Mouse (Mus musculus) hindbrain, embryonic 12.5 days (tissue): Measurements from ENCODE around the gene Gas7. TPM values are rescaled to one million over a fixed set of nuclear protein-coding genes. Genes with fewer than 3 reads are reported as not detected.
A peak's percentile ranks its signal among the peaks of the same experiment; 100 is the strongest.

Source experiments
- ATAC-seq: fragments of 200-750 bp; cut with Nextera tagmentation; 2 replicates; pipeline ENCODE4 v1.8.0; 2017; ENCODE audit warnings: moderate TSS enrichment; ENCODE audit not compliant: low FRiP score
- H3K27ac ChIP-seq: fragments of 300-500 bp; sonication (generic); 2 replicates; pipeline ENCODE4 v1.5.1; 2016; ENCODE audit warnings: mild to moderate bottlenecking
- H3K27me3 ChIP-seq: fragments of 300-500 bp; sonication (generic); 2 replicates; pipeline ENCODE4 v1.6.1; 2016; ENCODE audit warnings: mild to moderate bottlenecking
- H3K36me3 ChIP-seq: fragments of 300-500 bp; sonication (generic); 2 replicates; pipeline ENCODE4 v1.6.1; 2016; ENCODE audit warnings: mild to moderate bottlenecking
- H3K4me1 ChIP-seq: fragments of 300-500 bp; sonication (generic); 2 replicates; pipeline ENCODE4 v1.6.1; 2016
- H3K4me2 ChIP-seq: fragments of 300-500 bp; sonication (generic); replicated peaks from 2 replicates; pipeline ENCODE4 v1.6.1; 2016; ENCODE audit warnings: mild to moderate bottlenecking
- H3K4me3 ChIP-seq: fragments of 300-500 bp; sonication (generic); 2 replicates; pipeline ENCODE4 v1.5.1; 2016; ENCODE audit warnings: mild to moderate bottlenecking
- H3K9ac ChIP-seq: fragments of 300-500 bp; sonication (generic); 2 replicates; pipeline ENCODE4 v1.6.1; 2016; ENCODE audit warnings: mild to moderate bottlenecking, moderate library complexity
- H3K9me3 ChIP-seq: fragments of 300-500 bp; sonication (generic); replicated peaks from 2 replicates; pipeline ENCODE4 v1.6.1; 2016; ENCODE audit warnings: mild to moderate bottlenecking
- WGBS: fragments of 180-500 bp; shearing (Covaris S2); methylation state at CpG from one replicate; pipeline ENCODE4 v1.1.7; 2016; 5-methylcytosine and 5-hydroxymethylcytosine counted together
- polyA plus RNA-seq: library from polyadenylated mRNA; unstranded; fragments of >200 nt; fragmentation: Nextera tagmentation; extraction: Ambion mirVana; gene quantifications from 2 replicates; pipeline ENCODE4 v1.2.1, GENCODE M21; 2016

The Gas7 gene
- polyA plus RNA-seq, 1 experiment from 2014 or later = 3.8 TPM

DNA sequence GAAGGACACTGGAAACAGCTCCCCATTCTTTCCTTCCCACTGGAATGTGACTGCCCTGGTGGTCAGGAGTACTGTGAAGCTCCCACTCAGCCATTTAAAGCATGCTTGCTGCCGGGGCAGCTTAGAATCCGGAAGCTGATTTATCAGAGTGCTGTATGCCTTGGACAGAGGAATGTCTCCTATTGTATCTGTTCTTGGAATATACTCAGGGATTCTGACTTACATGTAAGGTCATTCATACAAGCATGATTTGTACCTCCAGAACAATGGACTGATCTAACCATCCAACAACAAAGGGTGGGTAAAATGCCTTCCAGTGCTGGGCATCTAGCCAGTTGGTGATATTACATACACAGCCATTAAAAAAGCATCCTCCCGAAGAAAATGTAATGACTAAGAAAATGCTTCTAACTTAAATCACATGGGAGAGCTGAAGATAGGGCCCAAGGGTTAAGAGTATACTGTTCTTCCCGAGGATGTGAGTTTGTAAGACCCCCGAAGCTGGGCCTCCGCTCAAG is 189.5 kb downstream of the Gas7 start:
- Histone ChIP-seq H3K36me3 (no peaks in the 10 kb centered on the region), H3K27me3 (no peaks in the 10 kb centered on the region), H3K4me2 (no peak overlapping the region), H3K9ac (no peak overlapping the region), H3K4me3 (no peak overlapping the region), H3K27ac (no peak overlapping the region), H3K4me1 (no peaks in the 10 kb centered on the region), H3K9me3 (no peaks in the 10 kb centered on the region)
- WGBS = 87% methylated on average over 6 of the region's 6 CpGs
- no peak for ATAC-seq

DNA sequence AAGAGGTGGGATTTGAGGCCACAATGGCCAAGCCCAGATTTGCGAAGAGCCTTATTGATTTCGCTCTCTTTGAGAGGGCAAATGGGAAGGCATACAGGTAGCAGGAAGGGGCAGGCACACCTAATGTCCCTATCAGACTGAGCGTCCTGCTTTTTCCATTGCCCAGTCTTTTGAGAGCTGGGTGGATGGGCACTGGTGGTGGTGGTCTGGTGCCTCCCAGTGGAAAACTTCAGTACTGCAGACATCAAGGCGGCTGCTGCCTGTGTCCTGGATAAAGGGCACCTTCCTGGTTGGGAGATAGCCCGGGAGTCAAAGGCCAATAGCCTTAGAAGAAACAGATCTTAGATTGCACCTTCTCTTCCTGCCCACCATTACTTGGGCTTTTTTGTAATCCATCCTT is 192.5 kb downstream of the Gas7 start:
- no peak for ATAC-seq
- Histone ChIP-seq H3K36me3 (no peaks in the 10 kb centered on the region), H3K9me3 (no peaks in the 10 kb centered on the region), H3K27ac (no peak overlapping the region), H3K27me3 (0 out of 2 replicates have a peak, but pooled peaks cover 5% of the 10 kb centered on the region), H3K4me3 (no peak overlapping the region), H3K4me2 (no peak overlapping the region), H3K9ac (no peak overlapping the region), H3K4me1 (peaks cover 4% of the 10 kb centered on the region)
- 31% methylated on average over 5 of the region's 5 CpGs for WGBS

DNA sequence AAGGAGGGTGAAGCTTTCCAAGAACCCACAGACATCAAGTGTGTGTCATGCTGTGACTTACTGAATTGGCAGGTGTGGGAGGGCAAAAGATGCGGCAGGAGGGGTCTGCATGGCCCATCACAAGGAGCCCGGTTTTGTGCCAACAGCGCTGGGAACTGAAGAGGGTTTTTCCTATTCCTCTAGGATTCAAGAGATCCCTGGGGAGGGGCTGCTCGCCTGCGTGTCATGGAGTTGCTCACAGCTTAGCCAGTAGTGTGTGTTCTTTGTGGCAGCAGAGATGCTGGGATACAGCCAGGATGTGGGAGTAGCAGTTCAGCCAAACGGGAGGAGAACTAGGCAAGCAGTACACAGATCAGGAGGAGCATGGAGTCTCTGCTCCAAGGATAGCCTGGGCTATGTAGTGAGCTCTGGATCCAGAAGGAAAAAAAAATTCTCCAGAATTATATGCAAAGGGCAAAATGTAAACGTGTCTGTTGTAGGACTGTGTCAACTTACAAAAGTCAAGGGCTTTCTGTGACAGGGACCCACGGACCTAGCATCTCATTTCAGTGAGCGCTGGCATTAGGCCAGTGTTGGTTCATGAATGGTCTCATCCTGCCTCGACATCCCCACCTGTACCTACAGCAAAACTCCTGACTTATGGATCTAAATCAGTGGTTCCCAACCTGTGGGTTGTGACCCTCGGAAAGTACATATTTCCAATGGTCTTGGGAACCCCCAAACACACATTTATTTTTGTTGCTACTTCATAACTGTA is 193.6 kb downstream of the Gas7 start:
- H3K27ac ChIP-seq = no peak overlapping the region
- peaks cover 9% of the 10 kb centered on the region for H3K4me1 ChIP-seq
- H3K27me3 ChIP-seq = 0 out of 2 replicates have a peak, but pooled peaks cover 5% of the 10 kb centered on the region
- no peak for ATAC-seq
- 83% methylated on average over 11 of the region's 11 CpGs for WGBS
- no peak overlapping the region for H3K9ac ChIP-seq
- no peak overlapping the region for H3K4me3 ChIP-seq
- no peaks in the 10 kb centered on the region for H3K9me3 ChIP-seq
- H3K4me2 ChIP-seq = no peak overlapping the region
- H3K36me3 ChIP-seq = no peaks in the 10 kb centered on the region

GRCm38 (mm10) chr11:67649971-67650707 is 194.9 kb downstream of the Gas7 start:
- 40% methylated on average over 10 of the region's 10 CpGs for WGBS
- ATAC-seq = no peak

DNA sequence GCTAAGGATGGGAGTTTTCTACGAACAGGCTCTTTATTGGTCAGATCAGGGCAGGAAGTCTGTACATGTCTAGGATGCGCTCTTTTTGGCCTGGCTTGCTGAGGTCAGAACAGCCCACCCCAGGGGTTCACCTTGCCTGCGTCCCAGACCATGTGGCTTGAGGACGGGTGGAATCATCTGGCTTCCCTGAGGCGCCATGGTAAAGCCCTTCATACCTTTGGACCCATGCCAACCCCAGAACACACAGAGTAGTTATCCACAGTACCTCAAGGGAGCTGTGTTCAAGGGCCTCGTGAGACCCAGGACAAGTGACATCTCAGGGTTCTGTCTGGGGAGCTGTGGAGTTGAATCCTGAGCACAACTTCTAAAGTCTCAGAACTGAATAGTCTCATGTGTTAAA is 196.5 kb downstream of the Gas7 start:
- ATAC-seq = no peak
- peaks cover 19% of the 10 kb centered on the region for H3K4me1 ChIP-seq
- H3K4me3 ChIP-seq = no peak overlapping the region
- no peaks in the 10 kb centered on the region for H3K9me3 ChIP-seq
- H3K27ac ChIP-seq = no peak overlapping the region
- 0 out of 2 replicates have a peak, but pooled peaks cover 5% of the 10 kb centered on the region for H3K27me3 ChIP-seq
- 84% methylated on average over 6 of the region's 6 CpGs for WGBS
- no peaks in the 10 kb centered on the region for H3K36me3 ChIP-seq
- no peak overlapping the region for H3K4me2 ChIP-seq
- no peak overlapping the region for H3K9ac ChIP-seq

More at GRCm38 (mm10) chr11:67649971-67650707, 194.9 kb downstream of the Gas7 start:
- Histone ChIP-seq H3K9ac (no peak overlapping the region), H3K4me3 (no peak overlapping the region), H3K4me1 (peaks cover 9% of the 10 kb centered on the region), H3K4me2 (no peak overlapping the region), H3K27me3 (0 out of 2 replicates have a peak, but pooled peaks cover 5% of the 10 kb centered on the region), H3K27ac (no peak overlapping the region), H3K36me3 (no peaks in the 10 kb centered on the region), H3K9me3 (no peaks in the 10 kb centered on the region)

- WGBS = 16% methylated on average over 14 of the region's 14 CpGs
These were observed 197.1 kb downstream of the Gas7 start for GRCm38 (mm10) chr11:67652194-67652892.

GRCm38 (mm10) chr11:67652893-67653255 is 197.6 kb downstream of the Gas7 start:
- Histone ChIP-seq H3K9me3 (no peaks in the 10 kb centered on the region), H3K27me3 (0 out of 2 replicates have a peak, but pooled peaks cover 5% of the 10 kb centered on the region), H3K9ac (no peak overlapping the region), H3K4me1 (peaks cover 27% of the 10 kb centered on the region), H3K36me3 (no peaks in the 10 kb centered on the region), H3K27ac (no peak overlapping the region), H3K4me2 (peak overlapping the region; percentile 21), H3K4me3 (no peak overlapping the region)
- 20% methylated on average over 6 of the region's 6 CpGs for WGBS
- no peak for ATAC-seq

More at GRCm38 (mm10) chr11:67652194-67652892, 197.1 kb downstream of the Gas7 start:
- peak overlapping the region; percentile 21 for H3K4me2 ChIP-seq
- H3K36me3 ChIP-seq = no peaks in the 10 kb centered on the region
- H3K4me1 ChIP-seq = peaks cover 22% of the 10 kb centered on the region
- no peaks in the 10 kb centered on the region for H3K9me3 ChIP-seq
- 0 out of 2 replicates have a peak, but pooled peaks cover 5% of the 10 kb centered on the region for H3K27me3 ChIP-seq
- H3K27ac ChIP-seq = no peak overlapping the region
- no peak overlapping the region for H3K4me3 ChIP-seq
- 0 out of 2 replicates have a peak, but pooled peaks have one; percentile 12 for ATAC-seq
- H3K9ac ChIP-seq = no peak overlapping the region

DNA sequence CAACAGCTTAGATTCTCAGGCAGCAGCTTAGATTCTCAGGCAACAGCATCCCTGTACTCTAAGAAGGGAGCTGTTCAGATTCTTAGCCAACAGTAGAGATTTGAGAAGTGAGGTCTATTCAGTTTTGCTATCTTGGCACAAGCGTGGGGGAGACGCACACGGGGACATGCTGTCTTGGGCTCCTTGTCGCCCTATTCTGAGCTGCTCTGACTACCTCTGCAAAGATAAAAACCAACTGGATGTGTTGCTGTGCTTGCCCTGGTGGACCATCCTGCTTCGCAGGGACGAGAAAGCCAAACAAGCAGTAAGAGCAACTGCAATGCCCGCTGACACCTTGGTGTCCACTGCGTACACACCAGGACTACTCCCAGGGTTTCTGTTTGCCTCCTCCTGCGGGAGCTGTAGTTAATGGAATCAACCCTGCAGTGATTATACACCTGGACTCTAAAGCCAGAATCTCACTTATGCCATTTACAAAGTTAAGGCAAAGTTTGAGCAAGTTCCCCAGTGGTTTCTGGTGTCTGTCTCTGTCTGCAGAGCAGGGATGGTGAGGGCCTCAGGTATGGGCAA is 198.4 kb downstream of the Gas7 start:
- Histone ChIP-seq H3K9me3 (no peaks in the 10 kb centered on the region), H3K36me3 (no peaks in the 10 kb centered on the region), H3K27me3 (0 out of 2 replicates have a peak, but pooled peaks cover 5% of the 10 kb centered on the region), H3K9ac (no peak overlapping the region), H3K4me2 (no peak overlapping the region), H3K4me1 (peaks cover 30% of the 10 kb centered on the region), H3K4me3 (no peak overlapping the region), H3K27ac (no peak overlapping the region)
- ATAC-seq = no peak
- 89% methylated on average over 9 of the region's 9 CpGs for WGBS

DNA sequence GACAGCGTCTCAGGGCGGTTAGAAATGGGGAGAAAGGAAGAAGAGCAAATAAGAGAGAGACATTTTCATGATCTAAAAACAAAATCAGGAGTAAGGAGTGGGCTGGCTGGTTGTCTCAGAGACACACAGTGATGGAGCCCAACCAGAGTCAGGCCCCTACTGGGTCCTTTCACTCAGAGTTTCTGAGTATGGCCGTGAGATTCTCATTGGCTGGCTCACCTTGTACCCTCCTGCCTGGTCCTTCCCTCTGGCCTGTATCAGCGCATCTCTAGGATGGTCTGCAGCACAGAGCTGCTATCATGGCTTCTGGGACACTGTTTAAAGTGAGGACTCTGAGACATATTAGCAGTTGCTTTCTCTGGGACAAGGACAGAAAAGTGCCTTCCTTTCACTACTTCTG is 199.3 kb downstream of the Gas7 start:
- ATAC-seq = no peak

GRCm38 (mm10) chr11:67655236-67655959 is 200.2 kb downstream of the Gas7 start:
- 76% methylated on average over 17 of the region's 17 CpGs for WGBS
- peaks cover 30% of the 10 kb centered on the region for H3K4me1 ChIP-seq
- no peak overlapping the region for H3K9ac ChIP-seq
- ATAC-seq = no peak
- H3K27me3 ChIP-seq = 0 out of 2 replicates have a peak, but pooled peaks cover 5% of the 10 kb centered on the region
- H3K9me3 ChIP-seq = no peaks in the 10 kb centered on the region
- H3K4me2 ChIP-seq = no peak overlapping the region
- H3K4me3 ChIP-seq = no peak overlapping the region
- H3K27ac ChIP-seq = no peak overlapping the region
- no peaks in the 10 kb centered on the region for H3K36me3 ChIP-seq

More for the DNA sequence above, 199.3 kb downstream of the Gas7 start:
- Histone ChIP-seq H3K4me1 (peaks cover 30% of the 10 kb centered on the region), H3K27me3 (0 out of 2 replicates have a peak, but pooled peaks cover 5% of the 10 kb centered on the region), H3K27ac (no peak overlapping the region), H3K36me3 (no peaks in the 10 kb centered on the region), H3K4me2 (no peak overlapping the region), H3K9ac (no peak overlapping the region), H3K9me3 (no peaks in the 10 kb centered on the region), H3K4me3 (no peak overlapping the region)
- WGBS = 94% methylated on average over 4 of the region's 4 CpGs

DNA sequence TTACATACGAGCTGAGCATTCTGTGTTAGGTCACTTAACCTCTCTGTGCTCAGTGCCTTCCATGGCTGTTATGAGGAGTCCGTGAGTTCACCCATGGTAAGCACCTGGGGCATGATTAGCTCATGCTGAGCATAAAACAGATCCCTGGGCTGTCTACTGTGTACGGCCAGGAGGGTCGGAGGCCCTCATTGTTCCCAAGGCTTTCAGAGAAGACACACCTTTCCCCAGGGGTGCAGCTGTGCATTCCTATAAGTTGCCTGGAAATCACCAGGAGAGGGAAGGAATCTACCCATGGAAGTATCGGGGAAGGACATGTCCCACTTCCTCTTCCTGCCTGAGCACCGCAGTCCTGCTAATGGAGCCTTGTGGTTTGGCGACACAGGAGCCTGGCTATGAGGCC is 201.1 kb downstream of the Gas7 start:
- H3K4me2 ChIP-seq = no peak overlapping the region
- 83% methylated on average over 7 of the region's 7 CpGs for WGBS
- H3K4me1 ChIP-seq = peaks cover 30% of the 10 kb centered on the region
- no peaks in the 10 kb centered on the region for H3K9me3 ChIP-seq
- H3K27ac ChIP-seq = no peak overlapping the region
- no peak overlapping the region for H3K9ac ChIP-seq
- H3K4me3 ChIP-seq = no peak overlapping the region
- no peaks in the 10 kb centered on the region for H3K36me3 ChIP-seq
- no peak for ATAC-seq
- no peaks in the 10 kb centered on the region for H3K27me3 ChIP-seq
